Mouse (Mus musculus) cerebellum, adult 9-10 months (tissue): Measurements from ENCODE around the gene Pfdn2.
"Not testable (repeated sequence)": the region's sequence is repeated elsewhere in the genome, so short reads cannot be mapped to it uniquely, and the experiment has no call there.

Source experiments
- DNase-seq: peaks from one replicate; pipeline ENCODE4 v3.0.0; 2022

Gene Pfdn2

DNA sequence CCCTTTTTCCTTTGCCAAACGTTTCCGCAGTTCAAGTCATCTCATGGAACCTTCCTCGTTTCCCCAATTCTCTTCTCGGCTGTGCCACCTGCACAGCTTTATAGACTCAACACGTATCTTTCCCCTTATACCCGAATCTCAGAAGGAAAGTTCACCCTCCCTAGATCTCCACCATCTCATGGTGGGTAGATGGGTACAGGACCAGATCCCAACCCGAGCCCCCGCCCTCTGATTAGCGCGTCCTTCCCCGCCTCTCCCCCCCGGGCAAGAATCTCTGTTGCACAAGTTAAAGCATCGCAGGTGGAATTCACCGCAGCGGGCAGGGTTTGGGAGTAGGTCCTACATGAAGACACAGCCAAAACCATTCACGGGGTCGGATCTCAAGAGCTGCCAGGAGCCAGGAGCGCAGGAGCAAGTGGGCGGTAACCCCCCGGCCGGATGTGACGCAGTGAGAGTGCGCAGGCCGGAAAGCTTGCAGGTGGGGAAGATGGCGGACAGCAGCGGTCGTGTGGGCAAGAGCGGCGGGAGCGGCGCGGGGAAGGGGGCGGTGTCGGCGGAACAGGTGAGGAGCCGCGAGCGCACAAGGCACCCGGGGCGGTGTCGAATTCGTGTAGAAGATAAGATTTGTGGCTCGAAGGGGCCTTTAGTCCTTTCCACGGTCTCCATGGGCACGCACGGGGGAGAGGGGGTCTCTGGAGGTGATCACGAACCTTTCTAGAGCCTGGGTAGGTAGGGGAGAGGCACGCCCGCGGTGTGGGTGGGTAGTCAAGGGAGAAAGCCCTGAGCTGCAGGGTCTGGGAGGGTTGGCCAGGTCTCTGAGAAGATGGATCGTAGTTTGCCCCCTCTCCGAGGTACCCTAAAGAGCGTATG, at the start of gene Pfdn2, which contains the start of gene Nit1:
Gene Pfdn2, plus strand, starts transcription at position 446 of the 870 bp plus-strand sequence.
Gene Nit1, minus strand, starts transcription at position 422 of the 870 bp plus-strand sequence.
- peak; percentile 87 for DNase-seq

DNA sequence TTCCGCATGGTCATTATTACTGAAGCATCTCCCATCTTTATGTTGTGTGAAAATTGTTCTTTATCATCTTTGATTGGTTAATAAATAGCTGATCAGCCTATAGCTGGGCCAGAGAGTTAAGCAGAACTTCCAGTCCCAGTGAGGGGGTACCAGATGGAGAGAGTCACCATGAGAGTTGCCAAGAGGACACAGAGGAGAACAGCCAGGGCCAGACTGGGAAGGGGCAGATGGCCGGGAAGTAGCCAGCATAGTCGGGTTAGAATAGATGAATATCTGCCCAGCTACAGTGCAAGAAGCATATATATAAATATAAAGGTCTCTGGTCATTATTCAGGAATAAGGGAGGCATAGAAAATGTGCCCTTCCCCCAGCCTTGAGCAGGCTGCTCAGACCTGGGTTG, 47.2 kb upstream of the Pfdn2 start:
- peak; percentile 37 for DNase-seq

DNA sequence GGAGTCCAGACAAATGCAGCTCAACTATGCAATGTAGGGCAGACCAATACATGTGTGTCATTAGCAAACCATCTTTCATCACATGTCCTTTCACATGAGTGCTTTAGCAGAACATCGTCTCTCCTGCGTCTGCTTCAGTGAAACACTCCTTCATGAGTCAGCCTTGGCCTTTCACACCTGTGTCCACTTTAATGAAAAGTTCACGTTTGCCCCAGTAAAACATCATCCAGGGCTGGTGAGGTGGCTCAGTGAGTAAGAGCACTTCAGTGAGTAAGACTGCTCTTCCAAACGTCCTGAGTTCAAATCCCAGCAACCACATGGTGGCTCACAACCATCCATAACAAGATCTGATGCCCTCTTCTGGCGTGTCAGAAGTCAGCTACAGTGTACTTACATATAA, 39.3 kb upstream of the Pfdn2 start:
- DNase-seq: not testable (repeated sequence)

DNA sequence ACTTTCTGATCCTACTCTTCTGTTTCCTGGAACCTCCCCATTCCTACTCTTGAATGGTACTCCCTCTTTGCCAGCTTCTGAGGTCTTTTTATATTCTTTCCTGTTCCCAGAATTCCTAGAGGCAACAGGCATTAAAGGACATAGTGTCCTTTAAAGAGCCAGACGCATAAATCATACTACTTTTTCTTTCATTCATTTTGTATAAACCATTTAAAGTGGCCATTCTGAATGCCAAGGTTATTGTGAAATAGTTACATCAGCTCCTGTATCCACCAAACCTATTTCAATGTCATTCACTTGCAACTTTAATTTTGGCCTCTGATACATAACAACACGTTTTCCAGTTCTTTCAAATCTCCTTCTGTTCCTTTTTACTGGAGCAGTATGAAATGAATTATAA, 36.1 kb upstream of the Pfdn2 start:
- DNase-seq: no peak

DNA sequence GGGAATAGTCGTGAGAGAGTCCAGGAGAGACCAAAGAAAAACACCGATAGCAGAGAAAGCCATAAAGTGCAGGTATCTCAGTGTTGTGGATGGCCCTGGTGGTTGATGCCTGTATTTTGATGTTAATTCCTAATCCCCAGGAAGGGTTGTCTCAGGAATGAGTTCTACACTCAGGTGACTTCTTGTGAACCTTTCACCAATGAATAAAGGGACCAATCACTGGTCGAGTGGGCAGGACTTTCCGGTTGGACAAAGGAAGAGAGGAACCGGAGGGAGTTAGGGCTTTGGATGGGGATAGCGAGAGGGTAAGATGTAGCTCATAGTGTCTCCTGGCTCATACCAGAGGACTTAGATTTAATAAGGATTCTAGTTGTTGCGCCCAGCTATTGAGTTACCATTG, 25.7 kb upstream of the Pfdn2 start:
- no peak for DNase-seq

DNA sequence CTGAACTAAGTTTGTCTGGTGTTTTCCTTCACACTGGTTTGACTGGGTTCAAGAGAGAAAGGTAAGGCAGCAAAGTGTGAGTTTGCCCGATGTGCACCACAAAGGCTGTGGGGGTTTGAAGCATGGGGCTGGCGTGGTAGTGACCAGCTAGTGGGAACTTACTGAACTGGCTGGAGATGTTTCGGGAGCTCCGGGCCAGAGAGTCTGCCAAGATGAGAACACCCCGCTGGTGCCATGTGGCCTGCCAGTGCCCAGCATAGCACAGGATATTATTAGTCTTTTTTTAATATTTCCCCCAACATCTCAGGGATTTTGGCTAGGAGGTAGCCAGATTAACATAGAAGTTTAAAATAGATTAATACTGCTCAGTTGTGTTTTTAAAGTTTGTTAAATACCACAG, 25.3 kb upstream of the Pfdn2 start:
- peak; percentile 84 for DNase-seq

DNA sequence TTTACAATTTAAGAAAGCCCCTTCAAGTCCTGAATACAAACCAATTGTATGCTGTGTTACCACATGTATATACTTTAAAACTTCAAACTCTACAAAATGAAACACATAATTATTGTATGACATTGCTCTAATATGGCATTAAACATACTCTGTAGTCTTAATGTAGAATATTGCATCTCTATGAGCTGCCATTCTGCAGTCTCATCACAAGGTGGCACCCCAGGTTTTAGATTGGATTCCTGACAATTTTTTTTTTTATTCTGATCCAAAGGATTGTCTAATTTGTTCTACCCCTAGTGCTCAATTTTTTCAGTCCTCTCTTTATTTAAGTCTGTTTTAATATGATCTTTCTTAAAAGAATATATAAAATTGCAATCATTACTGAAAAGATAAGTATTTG, 24.1 kb upstream of the Pfdn2 start:
- DNase-seq: peak; percentile 50

DNA sequence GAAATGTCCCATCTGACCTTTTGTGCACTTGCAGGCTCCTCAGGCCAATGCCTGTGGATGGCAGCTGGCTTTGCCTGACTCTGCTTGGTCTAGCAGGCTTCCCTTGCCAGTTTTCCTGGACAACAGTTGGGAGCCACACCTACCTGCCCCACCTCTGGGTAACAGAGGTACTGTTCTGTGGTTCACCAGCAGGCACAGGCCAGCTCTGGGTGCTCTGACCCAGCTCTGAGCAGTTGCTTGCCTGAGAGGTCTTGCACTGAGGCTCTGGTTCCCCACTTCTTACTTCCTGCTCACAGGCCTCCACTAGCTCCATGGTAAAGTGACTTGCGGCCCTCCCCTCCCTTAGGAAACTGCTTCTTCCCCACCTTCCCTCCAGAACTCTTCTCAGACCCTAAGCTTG, 23.5 kb upstream of the Pfdn2 start:
- no peak for DNase-seq

DNA sequence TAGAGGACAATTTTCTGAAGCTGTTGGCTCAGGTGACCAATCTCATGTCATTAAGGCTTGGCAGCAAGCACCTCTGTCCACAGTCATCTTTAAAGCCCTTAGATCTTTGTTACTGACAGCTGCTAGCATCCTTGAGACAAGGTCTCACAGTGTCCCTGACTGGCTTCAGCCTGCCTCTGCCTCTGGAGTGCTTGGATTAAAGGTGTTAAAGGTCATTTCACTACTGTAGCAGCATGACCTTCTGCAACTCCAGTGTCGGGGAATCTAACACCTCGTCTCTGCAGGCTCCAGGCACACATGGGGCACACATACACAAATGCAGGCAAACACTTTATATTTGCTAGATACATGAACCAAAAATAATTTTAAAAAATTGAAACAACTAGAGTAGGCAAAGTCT, 19.9 kb upstream of the Pfdn2 start:
- DNase-seq: no peak

DNA sequence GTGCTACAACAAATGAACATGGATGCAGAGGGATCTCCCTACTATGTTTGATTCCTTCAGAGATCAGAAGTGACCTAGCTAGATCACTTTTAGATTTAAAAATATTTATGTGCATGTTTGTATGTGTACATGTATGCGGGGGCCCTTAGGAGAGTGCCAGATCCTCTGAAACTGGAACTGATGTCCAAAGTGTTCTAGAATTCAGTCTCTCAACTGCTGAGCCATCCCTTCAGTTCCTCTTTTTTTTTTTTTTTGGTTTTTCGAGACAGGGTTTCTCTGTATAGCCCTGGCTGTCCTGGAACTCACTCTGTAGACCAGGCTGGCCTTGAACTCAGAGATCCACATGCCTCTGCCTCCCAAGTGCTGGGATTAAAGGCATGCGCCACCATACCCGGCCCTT, 18.9 kb upstream of the Pfdn2 start:
- DNase-seq: not testable (repeated sequence)

DNA sequence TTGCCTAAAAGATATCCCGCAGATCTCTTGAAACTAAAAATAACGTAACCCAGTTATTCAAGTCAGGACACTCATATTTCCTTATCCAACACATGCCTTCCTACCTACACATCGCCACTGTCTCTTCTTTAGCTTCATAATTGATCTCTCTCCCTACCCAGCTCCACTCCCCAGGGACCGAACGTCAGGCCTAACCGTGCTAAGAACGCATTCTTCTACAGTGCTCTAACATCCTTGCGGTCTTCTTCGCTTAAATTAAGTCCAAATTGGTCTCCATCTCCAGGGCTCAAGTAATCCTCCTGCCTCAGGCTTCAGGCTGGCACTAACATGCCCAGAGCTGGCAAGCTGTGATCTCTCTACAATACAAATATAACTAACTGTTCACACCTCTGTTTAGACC, 17.2 kb upstream of the Pfdn2 start:
- no peak for DNase-seq

DNA sequence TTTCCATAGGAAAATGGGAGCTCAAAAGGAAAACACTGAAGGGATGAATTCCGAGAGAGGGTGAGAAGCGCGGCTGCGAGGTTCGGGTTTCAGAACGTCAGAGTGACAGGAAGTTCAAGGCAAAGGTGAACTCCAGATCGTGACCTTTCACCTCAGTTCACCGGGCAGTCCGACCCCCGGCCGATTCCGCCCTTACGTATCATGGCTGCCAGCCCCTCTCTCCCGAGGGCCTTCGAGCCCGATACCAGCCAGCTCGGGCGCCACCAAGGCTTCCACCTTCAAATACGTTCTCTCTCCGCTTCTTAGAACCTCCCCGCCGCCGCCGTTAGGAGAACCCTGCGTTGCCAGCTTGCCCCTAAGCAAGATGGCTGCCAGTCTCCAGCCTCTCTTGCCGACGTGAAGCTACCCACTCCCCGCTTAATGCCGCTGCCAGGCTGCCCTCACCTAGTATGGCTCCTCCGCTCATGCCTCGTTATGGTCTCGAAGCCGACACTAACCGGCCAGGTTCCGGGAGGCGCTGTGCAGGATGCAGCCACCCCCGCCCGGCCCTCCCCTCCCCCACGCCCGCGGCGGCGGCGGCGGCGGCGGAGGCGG, 16.5 kb upstream of the Pfdn2 start, which contains the start of gene Dedd:
Gene Dedd, plus strand, starts transcription at position 307 of the 594 bp plus-strand sequence.
- DNase-seq: peak; percentile 94

DNA sequence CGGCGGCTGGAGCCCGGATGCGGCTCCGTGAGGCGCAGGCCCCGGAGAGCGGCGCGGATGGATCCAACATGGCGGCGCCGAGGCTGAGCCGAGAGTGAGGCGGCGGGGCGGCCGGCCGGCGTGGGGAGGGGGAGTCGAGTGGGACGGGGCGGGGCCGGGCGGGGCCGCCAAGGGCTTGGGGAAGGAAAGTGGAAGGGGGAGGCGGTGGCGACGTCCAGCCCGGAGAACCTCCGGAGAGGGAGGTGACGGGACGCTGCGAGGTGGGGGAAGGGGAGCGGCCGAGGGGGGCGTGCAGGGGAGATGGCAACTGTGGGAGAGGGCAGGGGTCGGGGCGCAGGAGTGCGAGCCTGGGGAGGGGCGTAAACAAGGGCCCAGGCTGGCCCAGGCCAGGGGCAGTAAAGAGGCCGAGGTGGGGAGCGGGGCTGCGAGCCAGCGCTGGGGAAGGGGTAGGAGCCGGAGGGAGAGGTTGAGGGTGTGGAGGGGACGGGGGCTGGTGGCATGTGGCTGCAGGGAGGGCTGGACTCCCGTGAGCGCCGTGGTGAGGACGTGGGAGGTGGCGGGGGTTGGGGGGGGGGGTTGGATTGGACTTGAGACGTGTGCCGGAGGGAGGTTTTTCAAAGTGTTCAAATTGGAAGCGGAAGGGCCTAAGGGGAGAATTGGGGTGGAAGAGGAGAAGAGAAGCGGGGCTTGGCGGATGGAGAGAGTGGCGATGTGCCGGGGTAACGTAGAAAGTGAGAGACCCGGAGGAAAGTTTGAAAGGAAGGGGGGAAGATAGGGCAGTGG, 15.8 kb upstream of the Pfdn2 start:
- peak; percentile 71 for DNase-seq

DNA sequence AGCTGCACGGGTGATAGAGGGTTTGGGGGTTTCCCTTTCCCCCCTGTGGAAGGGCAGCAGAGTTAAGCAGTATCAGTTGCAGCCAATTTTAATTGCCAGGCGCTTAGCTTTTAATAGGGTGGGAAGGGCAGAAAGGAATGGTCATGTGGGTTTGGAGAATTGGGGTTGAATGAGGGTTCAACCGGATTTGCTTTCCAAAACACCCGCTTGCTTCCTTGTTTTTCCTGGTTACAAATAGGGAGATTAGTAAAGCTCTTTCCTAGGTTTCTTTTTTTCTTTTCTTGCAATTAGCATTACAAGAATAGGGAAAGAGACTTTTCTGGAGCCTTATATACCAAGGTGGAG, 15.3 kb upstream of the Pfdn2 start:
- peak; percentile 42 for DNase-seq

DNA sequence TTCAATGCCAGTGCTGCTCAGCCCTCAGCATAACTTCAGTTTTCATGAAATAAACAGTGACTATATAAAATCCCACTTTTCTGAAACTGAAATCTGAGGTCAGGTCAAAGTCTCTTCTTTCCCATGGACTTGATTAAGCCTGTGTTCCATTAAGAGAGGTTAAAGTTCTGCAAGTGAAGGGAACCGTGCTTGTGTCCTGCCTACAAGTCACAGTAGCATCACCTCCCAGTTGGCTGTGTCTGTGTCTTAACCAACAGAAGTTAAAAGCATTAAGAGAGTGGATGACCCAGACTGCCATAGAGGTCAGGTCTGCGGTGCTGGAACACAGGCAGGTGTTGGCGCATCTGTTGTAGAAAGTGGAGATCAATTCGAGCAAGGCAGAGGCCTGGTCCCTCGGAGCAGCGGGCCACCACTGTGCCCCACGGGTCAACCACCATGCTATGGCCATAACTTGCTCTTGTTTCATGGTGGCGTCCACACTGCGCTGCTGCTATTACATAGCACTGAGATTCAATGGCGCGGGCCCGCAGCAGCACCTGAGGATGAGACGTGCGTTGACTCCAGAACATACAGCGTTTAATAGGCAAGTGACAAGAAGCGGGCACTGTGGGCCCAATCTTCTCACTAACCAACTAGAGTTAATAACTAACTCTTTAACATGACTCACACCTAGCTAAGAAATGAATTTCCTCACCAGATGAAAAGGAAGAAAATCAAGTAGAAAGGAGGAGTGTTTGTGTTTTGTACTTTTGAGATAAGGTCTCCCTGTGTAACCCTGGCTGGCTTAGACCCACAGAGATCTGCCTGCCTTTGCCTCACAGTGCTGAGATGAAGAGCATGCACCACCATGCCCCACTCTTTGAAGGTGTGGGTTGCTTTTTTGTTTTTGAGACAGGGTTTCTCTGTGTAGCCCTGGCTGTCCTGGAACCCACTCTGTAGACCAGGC, 2.9 kb upstream of the Pfdn2 start:
- DNase-seq: no peak

DNA sequence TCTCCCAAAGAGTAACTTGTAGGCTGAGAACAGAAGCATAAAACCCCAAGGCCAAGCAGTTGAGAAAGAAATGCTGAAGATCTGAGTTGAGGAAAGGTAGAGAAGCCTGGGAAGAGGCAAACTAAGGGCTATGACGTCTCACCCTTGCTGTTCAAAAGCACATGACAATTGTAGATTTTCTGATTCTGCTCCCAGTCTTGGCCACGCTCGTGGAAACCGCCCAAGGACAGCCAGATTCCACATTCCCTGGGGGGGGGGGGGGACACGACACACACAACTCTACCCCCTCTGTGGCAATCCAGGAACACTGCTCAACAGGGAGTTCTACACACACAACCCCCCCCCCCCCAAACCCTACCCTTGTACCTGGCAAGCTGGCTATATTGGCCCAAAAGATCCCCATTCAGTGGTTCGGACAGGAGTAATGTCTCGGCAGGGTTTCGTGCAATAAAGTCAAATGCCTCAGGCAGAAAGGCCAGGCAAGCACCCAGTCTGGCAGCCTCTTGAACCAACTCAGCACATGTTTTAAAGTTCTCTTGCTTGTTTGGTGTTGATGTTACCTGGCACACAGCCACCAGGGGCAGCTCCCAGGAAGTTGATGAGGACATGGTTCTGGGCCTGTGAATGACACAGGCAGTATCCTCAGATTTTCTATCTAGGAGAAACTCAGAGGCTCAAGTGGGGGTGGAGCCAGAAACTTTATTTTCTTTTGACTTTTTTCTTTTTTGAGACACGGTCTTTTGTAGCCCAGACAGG, 1.4 kb upstream of the Pfdn2 start:
- DNase-seq: peak; percentile 45

DNA sequence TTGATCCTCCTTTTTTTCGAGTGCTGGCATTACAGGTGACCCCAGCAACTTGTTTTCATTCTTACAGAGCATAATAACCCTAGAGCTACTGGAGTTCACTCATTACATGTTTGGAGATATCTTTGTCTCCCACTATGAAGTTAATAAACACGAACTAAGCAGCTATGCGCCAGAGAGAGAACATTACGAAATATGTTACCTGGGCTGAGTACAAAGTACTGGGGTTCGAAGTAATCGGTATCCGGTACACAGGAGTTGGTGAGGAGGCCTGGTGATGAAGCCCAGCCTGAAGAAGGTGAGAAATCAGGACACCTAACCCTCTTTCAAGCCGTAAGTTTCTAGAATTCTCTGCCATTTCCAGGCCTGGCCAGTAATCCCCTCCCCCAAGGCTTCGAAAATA, 755 bp upstream of the Pfdn2 start:
- peak; percentile 53 for DNase-seq

DNA sequence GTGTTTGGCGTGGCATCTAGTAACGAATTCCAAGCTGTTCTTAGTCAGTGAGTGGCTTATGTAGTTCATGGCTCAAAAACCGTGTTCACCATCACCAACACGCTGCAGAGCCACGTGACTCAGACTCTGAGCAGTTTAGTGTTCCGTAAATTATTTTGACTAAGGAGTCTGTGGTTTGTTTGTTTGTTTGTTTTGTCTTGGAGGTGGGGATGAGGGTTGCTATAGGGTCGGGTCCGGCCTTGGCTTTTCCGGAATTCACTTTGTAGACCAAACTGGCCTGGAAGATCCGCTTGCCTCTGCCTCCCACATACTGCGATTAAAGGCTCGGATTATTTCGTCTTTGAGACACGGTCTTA, 603 bp downstream of the Pfdn2 start:
- DNase-seq: no peak

DNA sequence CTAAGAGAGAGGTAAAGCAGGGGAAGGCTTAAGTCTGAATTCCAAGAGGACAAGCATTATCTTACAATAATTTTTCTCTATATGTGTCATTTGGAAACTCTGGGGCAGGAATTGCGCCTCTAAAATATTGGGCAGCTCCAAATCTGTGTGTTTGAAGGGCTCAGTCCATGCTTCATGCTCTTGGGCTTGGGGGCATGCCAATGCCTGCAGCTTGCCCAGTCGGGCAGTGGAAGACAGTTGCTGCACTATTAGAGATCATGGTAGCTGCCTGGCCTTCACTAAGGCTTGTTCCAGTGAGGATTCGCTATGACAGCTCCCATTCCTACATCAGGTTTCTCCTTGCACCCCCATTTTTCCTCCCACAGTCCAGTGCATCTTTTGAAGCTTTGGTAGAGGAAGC, 3.2 kb downstream of the Pfdn2 start:
- no peak for DNase-seq

DNA sequence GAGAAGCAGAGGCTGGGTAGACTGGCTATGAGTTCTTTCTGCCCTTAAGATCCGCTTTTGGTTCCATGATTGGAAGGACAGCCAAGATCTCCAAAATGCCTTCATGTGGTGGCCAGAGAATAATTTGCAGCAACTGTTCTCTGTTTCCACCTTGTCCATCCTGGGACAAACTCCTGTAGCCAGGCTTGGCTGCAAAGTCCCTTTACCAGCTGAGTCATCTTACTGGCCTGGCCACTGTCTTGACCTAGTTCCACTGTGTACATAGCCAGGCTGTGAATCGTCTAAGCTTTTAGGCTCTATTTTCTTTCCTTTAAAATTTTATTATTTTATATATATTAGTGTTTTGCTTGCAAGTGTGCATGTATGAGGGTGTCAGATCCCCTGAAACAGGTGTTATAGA, 3.7 kb downstream of the Pfdn2 start:
- DNase-seq: no peak

DNA sequence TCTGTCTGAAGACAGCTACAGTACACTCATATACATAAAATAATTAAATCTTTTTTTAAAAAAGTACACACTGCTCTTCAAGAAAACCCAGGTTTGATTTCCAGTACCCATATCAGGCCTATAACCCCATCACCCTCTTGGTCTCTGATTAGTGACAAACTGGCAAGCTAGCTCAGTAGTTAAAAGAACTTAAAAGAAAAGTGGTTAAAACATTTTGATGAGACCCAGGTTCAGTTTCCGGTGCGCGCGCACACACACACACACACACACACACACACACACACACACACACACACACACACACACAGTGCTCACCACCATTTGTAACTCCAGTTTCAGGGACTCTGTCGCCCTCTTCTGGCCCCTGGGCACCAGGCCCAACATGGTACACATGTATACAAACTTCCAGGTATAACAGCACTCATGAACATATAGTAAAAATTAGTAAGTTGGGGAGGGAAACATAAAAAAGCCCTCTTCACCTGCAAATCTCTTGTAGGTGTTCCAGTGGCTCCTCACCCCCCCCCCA, 10.4 kb downstream of the Pfdn2 start:
- no peak for DNase-seq

DNA sequence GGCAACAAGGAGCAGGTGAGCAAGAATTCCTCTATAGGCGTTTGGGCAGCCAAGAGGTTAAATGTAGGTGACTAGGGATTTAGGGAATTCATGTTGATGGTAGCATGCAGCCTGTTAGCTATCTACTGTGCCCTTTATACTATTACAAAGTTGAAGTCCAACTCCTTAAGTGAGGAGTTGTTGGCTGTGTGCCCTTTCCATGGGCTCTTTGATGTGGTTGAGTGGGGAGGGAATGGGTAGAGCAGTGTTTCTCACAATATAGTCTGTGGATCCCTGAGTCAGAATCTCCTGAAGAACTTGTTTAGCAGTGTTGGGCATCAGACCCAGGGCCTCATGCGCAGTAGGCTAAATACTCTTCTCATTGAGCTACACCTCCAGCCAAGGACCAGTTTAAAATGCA, 11.3 kb downstream of the Pfdn2 start:
- DNase-seq: no peak
